Mouse (Mus musculus) olfactory bulb, adult 2 months (tissue): ENCODE results near the gene Ltk.

Source experiments
- CTCF ChIP-seq: fragments of 200-500 bp; IDR thresholded peaks from 2 replicates; pipeline ENCODE4 v1.5.1; 2012; ENCODE audit warnings: low read depth, mild to moderate bottlenecking, low read length, moderate library complexity; ENCODE audit not compliant: insufficient read depth
- POLR2A ChIP-seq: fragments of 200-500 bp; IDR thresholded peaks from 2 replicates; pipeline ENCODE4 v1.6.1; 2012; ENCODE audit warnings: mild to moderate bottlenecking, low read depth, low read length, moderate library complexity; ENCODE audit not compliant: insufficient read depth

DNA sequence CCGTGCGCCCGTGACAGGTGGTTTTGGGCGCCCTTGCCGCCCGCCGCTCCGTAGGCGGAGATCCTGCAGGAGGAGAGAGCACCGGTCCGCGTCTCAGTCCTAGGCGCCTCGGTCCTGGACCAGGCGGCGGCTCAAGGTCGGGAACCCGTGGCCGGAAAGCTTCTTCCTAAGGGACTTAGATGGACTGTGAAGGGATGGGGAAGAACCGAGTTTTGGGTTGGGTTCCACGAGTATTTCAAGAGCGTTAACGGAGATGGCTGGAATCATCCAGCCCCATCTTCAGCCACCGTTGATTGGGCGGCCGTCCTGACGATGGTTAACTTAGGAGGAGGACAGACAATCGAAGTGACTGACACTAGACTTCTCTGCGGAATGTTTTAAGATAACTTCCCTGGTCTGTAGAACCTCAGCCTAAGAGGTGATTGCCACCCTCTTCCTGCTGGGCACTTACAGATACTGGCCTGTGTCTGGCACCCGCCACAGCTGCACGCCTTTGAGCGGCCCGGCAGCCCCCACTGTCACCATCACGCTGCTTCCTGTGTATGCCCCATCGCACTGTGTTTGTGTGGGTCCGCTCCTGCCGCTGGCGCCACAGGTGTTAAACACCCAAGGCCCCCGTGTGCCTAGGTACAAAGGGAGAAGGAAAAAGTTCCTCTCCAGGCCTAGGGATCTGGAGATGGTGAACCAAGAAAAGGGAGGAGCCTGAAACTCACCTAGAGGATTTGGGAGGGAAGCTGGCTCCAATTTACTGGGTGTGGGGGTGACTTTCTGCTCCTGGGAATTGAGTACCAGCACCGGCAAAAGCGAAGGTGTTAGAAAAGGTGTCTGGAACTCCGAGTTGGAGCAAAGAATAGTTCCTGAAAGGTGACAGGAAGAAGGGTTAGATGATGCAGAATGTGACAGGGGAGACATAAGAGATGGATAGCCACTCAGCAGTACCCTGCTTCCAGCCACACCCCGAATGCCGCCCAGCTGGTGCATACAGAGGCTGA, 1.1 kb downstream of the Ltk start:
- TF ChIP-seq POLR2A, result no peak
- TF ChIP-seq CTCF, result no peak
